Mouse (Mus musculus) embryonic fibroblast, embryonic 13.5 days (primary cell): ENCODE results near the gene Ffar4. TPM values are rescaled to one million over a fixed set of nuclear protein-coding genes. Genes with fewer than 3 reads are reported as not detected.

ENCODE experiments used
- H3K27ac ChIP-seq: 2 replicates; pipeline ENCODE4 v1.5.1; 2012; ENCODE audit warnings: low read length, control low read depth, inconsistent platforms; ENCODE audit not compliant: insufficient read depth
- H3K4me1 ChIP-seq: 2 replicates; pipeline ENCODE4 v1.6.1; 2011; ENCODE audit warnings: low read length; ENCODE audit not compliant: control insufficient read depth, insufficient read depth
- H3K4me3 ChIP-seq: 2 replicates; pipeline ENCODE4 v1.5.1; 2011; ENCODE audit warnings: mild to moderate bottlenecking, control low read depth, low read length; ENCODE audit not compliant: insufficient read depth
- CTCF ChIP-seq: IDR thresholded peaks from 2 replicates; pipeline ENCODE4 v1.5.1; 2011; ENCODE audit warnings: mild to moderate bottlenecking, control low read depth, low read length, moderate library complexity, borderline replicate concordance; ENCODE audit not compliant: insufficient read depth
- POLR2A ChIP-seq: IDR thresholded peaks from 2 replicates; pipeline ENCODE4 v1.6.1; 2011; ENCODE audit warnings: low read depth, mild to moderate bottlenecking, control low read depth, low read length, moderate library complexity
- polyA plus RNA-seq: library from polyadenylated mRNA; stranded (reverse); fragments of >200 nt; gene quantifications from 2 replicates; pipeline ENCODE4 v1.2.4, GENCODE M21; 2011; ENCODE audit warnings: low read depth; ENCODE audit not compliant: missing spikeins, insufficient read length

Ffar4 gene
- polyA plus RNA-seq, 1 experiment: not detected

DNA sequence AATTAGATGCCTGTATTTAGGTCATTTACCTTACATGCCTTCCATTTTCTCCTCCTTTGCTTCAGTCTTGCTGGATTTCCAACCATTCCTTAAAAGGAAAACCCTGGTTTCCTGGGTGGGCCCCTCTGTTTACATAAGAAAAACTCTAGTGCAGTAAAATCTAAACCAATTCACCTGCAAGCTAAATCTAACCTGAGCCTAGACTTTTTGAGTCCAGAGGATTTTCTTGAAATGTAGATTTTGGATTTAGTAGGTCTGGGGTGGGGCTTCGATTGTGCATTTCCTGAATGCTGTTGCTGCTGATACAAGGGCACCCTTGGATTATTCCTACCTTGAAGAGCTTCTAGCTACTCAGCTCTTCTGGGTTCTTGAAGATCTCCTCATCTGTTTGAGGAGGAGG is 32.8 kb upstream of the Ffar4 start:
- H3K4me1 ChIP-seq: no peaks in the 10 kb centered on the region
- no peak overlapping the region for H3K4me3 ChIP-seq
- H3K27ac ChIP-seq: no peak overlapping the region
- TF ChIP-seq CTCF: no peak
- TF ChIP-seq POLR2A: no peak

DNA sequence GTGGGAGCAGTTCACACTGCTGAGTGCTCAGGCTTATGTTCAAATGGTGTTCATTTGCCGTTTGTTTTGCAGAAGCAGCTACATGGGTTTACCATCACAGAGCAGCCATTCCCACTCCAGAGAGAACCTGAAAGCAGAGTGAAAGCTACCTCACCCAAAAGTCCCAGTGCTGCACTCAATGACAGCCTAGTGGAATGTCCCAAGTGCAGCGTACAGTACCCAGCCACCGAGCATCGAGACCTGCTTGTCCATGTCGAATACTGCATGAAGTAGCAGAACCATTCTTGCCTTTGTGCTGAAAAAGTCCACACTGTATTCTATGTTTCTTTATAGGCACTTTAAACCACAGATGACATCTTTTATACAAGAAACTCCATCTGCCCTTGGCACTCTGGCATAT is 23.6 kb upstream of the Ffar4 start:
- Histone ChIP-seq H3K27ac (no peak overlapping the region), H3K4me1 (no peaks in the 10 kb centered on the region), H3K4me3 (no peak overlapping the region)
- TF ChIP-seq CTCF: no peak
- TF ChIP-seq POLR2A: no peak

DNA sequence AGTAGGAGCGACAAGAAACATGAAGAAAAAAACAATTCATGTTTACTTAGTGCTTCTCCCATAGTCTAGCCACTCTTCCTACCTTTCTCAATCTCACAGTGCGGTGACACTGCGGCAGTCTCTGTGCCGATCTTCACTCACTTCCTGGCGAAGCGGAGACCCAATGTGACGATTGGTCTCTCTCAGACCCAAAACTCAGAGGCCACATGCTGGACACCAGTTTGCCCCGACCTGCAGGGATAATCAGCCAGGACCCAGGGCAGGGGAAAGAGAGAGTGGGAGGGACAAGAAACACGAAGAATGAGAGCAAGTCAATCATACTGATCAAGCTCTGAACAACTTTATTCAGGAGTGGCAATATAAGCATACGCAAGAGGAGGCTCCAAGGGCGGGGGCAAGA is 21.8 kb upstream of the Ffar4 start:
- TF ChIP-seq CTCF: no peak
- TF ChIP-seq POLR2A: no peak
- no peaks in the 10 kb centered on the region for H3K4me1 ChIP-seq

DNA sequence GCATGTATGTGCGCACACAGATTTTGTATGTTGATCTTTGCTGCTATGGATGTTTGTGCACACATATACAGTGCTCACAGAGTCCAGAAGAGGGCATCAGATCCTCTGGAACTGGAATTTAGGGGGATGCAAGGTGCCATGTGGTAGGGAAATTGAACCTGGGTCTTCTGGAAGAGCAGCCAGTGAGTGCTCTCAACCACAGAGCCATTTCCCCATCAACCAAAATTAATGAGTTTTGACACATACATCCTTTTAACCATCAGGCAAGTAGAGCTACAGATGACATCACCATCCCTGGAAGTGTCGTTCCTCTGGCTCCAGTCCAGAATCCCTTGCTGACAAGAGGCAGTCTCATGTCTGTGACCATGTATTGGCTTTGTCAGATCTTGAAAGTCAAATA is 20.6 kb upstream of the Ffar4 start:
- no peak for TF ChIP-seq POLR2A
- TF ChIP-seq CTCF: no peak
- Histone ChIP-seq H3K27ac (no peak overlapping the region), H3K4me3 (no peak overlapping the region), H3K4me1 (no peaks in the 10 kb centered on the region)

More for the DNA sequence above, 21.8 kb upstream of the Ffar4 start:
- Histone ChIP-seq H3K4me3 (no peak overlapping the region), H3K27ac (no peak overlapping the region)

DNA sequence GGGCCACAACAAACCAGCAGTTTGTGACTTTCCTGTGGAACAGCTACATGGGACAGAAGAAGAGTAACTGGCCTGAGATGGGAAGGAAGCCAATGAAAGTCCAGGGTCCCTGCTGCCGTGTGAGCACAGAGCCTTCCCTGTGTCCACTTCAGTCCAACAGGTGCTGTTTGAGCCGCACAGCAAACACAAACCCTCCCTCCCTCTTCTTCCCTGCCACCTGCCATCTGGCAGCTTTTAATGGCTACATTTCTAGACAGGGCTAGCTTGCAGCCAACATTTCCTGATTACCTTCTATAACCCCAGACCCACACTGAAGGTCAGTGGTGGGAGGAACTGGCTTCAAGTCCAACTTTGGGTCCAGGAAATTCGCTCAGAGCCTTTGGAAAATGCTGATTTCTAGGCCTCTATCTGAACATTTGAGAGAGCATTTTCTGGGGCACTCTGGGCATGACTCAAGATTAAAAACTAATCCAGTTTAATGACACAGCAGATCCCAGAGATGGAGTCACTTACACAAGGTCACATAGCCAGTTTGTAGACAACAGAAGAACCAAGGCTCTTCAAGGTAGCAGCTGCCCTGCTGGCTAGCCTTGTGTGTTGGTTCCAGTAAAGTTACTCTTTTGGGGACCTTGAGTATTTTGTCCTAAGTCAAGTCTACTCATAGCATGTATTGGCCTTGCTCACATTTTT is 18.9 kb upstream of the Ffar4 start:
- peaks cover 4% of the 10 kb centered on the region for H3K4me1 ChIP-seq
- H3K4me3 ChIP-seq: no peak overlapping the region
- no peak overlapping the region for H3K27ac ChIP-seq
- no peak for TF ChIP-seq CTCF
- TF ChIP-seq POLR2A: no peak

DNA sequence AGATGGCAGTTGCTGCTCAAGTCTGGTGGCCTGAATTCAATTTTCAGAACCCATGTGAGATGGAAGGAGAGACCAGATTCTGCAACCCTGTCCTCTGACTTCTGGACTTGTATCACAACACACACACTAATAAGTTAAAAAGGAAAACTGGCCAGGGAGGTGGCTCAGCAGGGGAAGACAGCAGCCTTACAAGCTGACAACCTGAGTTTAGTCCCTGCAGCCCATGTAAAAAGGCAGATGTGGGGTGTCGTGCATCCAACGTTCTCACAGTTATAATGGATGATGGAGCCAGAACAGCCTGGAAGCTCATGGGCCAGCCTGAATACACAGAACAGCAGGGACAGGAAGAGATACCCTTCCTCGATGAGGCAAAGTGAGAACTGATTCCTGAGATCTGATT is 15.5 kb upstream of the Ffar4 start:
- Histone ChIP-seq H3K4me3 (no peak overlapping the region), H3K27ac (no peak overlapping the region), H3K4me1 (peaks cover 8% of the 10 kb centered on the region)
- TF ChIP-seq CTCF (no peak), POLR2A (no peak)

DNA sequence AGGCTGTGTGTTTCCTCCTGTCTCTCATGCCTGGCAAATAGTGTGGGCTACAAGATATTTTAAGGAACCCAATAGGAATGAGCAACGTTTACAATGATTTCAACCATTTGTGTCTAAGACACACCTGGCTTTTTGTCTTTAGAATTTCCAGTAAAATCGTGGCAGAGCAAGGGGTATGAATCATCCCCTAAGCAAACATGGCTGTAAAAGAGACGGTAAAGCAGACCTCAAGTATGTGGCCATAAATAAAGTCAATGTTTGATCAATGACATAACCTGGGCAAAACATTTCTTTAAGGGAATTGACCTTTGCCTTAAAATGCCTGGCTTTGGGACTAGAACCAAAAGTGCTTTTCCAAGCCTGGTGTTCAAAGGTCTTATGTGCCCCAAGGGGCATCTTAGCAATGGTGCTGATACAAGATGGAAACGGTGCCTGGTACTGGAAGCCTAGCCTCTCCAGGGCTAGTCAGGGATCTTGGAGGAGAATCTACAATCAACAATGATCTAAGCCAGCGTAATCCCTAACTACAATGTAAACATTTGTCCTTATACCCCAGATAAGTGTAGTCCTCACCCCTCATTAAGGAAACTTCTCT is 13.8 kb upstream of the Ffar4 start:
- no peak for TF ChIP-seq POLR2A
- no peak for TF ChIP-seq CTCF
- H3K27ac ChIP-seq: no peak overlapping the region
- no peak overlapping the region for H3K4me3 ChIP-seq
- H3K4me1 ChIP-seq: peaks cover 8% of the 10 kb centered on the region

DNA sequence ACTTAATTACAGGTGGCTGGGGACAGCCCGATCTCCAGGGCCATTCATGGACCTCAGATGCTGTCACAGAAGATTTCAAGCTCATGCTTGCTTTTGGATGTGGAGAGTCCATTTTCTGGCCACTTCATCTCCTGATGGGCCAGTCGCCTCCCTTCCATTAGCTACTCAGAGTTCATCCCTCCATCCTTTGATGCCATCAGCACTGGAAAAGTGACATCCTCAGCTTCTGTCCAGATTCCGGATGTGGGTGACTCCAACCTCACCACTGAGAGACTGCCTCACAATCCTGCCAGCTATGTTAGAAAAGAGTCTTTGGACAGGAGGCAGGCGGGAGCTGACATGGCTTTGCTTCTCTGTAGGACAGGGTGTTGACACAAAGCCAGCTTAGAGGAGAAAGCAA is 11.0 kb upstream of the Ffar4 start:
- Histone ChIP-seq H3K27ac (no peak overlapping the region), H3K4me1 (peaks cover 8% of the 10 kb centered on the region)
- TF ChIP-seq POLR2A (no peak), CTCF (no peak)

DNA sequence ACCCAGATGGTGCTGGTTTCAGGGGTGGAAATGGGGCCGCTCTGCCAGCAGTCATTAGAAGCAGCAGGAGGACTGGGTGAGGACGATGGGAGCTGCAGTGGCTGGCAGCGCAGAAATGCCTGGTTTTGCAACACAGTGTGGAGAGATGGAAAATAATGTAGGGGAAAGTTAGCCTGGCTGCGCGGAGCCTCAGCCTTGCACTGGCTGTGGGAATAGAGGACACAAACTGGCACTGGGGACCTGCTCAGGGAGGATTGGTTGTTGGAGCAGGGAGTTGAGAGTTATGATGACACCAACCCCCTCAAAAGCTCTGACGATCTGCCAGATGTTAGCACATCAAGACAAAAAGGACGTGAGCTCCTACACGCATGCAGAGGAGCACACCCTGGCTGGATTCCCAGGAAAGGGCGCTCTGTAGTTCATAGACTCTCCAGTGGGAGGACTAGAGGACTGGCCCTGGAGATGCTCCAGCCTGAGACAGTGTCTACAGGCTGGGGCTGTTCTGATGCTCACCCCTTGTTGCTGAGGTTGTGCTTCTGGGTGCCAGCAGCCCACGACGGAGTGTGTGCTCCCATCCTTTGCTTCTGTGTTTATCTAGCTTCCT is 9.8 kb upstream of the Ffar4 start:
- Histone ChIP-seq H3K4me1 (peaks cover 8% of the 10 kb centered on the region), H3K4me3 (no peak overlapping the region), H3K27ac (no peak overlapping the region)
- peak; percentile 32; the same call in 1 of the 2 replicates for TF ChIP-seq CTCF
- no peak for TF ChIP-seq POLR2A

More for the DNA sequence above, 11.0 kb upstream of the Ffar4 start:
- no peak overlapping the region for H3K4me3 ChIP-seq

DNA sequence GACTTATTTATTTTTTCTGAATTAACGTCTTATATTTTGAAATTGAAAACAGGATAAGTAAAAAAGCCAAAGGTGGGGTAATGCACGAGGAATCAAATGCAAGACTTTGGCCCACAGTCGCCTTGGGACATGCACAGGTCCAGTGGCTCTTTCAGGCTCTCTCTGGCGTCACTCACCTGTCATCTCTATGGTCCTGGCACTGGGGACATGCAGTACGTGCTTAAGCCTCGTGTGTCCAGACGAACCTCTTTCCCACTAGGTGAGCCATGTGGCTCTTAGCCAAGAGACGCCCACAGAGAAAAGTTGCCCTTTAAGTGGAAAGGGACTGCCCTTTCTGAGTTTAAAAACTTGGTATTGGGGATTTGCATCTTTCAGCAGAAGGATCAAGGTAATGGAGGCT is 7.5 kb upstream of the Ffar4 start:
- Histone ChIP-seq H3K4me1 (no peaks in the 10 kb centered on the region), H3K4me3 (no peak overlapping the region), H3K27ac (no peak overlapping the region)
- TF ChIP-seq CTCF: no peak
- no peak for TF ChIP-seq POLR2A
